Mouse (Mus musculus) testis, adult 2 months (tissue): Measurements from ENCODE around the gene Kctd21.

Source experiments
- CTCF ChIP-seq: fragments of 200-500 bp; IDR thresholded peaks from 2 replicates; pipeline ENCODE4 v1.5.1; 2012; ENCODE audit warnings: low read depth, mild to moderate bottlenecking, inconsistent platforms, low read length, moderate library complexity; ENCODE audit not compliant: control insufficient read depth, insufficient read depth, insufficient replicate concordance
- POLR2A ChIP-seq: fragments of 200-500 bp; IDR thresholded peaks from 2 replicates; pipeline ENCODE4 v1.6.1; 2012; ENCODE audit warnings: low read depth, mild to moderate bottlenecking, inconsistent platforms, low read length, moderate library complexity; ENCODE audit not compliant: control insufficient read depth

DNA sequence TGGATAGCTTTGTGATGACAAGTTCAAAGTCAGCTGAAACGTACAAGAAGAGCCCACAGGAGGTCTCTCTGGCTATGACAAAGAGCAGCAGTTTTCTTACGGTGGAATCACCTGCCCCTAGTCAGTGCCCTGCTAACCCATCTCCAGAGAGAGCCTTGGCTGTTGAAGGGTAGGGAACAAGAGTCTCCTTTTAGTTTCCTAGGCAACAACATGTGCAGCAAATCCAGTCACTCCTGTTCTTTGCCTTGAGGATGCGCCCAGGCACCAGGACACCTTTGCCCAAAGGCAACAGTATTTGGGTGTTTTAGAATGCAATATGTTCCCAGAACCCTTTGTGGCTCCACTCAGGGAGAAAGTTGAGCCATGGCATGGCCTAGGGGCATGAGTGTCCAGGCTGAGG lies 16.2 kb downstream of the Kctd21 start:
- no peak for TF ChIP-seq CTCF
- no peak for TF ChIP-seq POLR2A
